Mouse (Mus musculus) embryonic facial prominence, embryonic 14.5 days (tissue): Measurements from ENCODE around the gene Ap1g1. TPM values are rescaled to one million over a fixed set of nuclear protein-coding genes. Genes with fewer than 3 reads are reported as not detected.

Experiments used
- ATAC-seq: fragments of 200-750 bp; cut with Nextera tagmentation; 2 replicates; pipeline ENCODE4 v1.8.0; 2017; ENCODE audit warnings: low read depth, moderate number of reproducible peaks, moderate TSS enrichment
- DNase-seq: peaks from one replicate; pipeline ENCODE4 v3.0.0-alpha.2; 2015; ENCODE audit warnings: low spot score
- H3K27ac ChIP-seq: fragments of 300-500 bp; sonication (generic); replicated peaks from 2 replicates; pipeline ENCODE4 v1.5.1; 2014; ENCODE audit warnings: low read depth, mild to moderate bottlenecking, low read length, moderate library complexity
- H3K27me3 ChIP-seq: fragments of 300-500 bp; sonication (generic); replicated peaks from 2 replicates; pipeline ENCODE4 v1.6.1; 2014; ENCODE audit warnings: low read length; ENCODE audit not compliant: control insufficient read depth, insufficient read depth
- H3K36me3 ChIP-seq: fragments of 300-500 bp; sonication (generic); 2 replicates; pipeline ENCODE4 v1.6.1; 2014; ENCODE audit warnings: low read length, mixed read lengths; ENCODE audit not compliant: control insufficient read depth, insufficient read depth
- H3K4me1 ChIP-seq: fragments of 300-500 bp; sonication (generic); 2 replicates; pipeline ENCODE4 v1.6.1; 2014; ENCODE audit warnings: antibody characterized with exemption, low read length; ENCODE audit not compliant: control insufficient read depth, insufficient read depth
- H3K4me2 ChIP-seq: fragments of 300-500 bp; sonication (generic); 2 replicates; pipeline ENCODE4 v1.6.1; 2014; ENCODE audit warnings: low read depth, mild to moderate bottlenecking, low read length, moderate library complexity, mixed read lengths
- H3K4me3 ChIP-seq: fragments of 300-500 bp; sonication (generic); 2 replicates; pipeline ENCODE4 v1.5.1; 2014; ENCODE audit warnings: low read depth, mild to moderate bottlenecking, low read length
- H3K9ac ChIP-seq: fragments of 300-500 bp; sonication (generic); 2 replicates; pipeline ENCODE4 v1.6.1; 2014; ENCODE audit warnings: low read depth, mild to moderate bottlenecking, low read length, moderate library complexity, mixed read lengths
- H3K9me3 ChIP-seq: fragments of 300-500 bp; sonication (generic); 2 replicates; pipeline ENCODE4 v1.6.1; 2016; ENCODE audit warnings: low read length; ENCODE audit not compliant: control insufficient read depth
- WGBS: fragments of 180-500 bp; shearing (Covaris S2); extraction: QIAGEN DNeasy Blood & Tissue Kit; methylation state at CpG from one replicate; pipeline ENCODE4 v1.1.7; 2014; 5-methylcytosine and 5-hydroxymethylcytosine counted together
- polyA plus RNA-seq: library from polyadenylated mRNA; unstranded; fragments of >200 nt; fragmentation: Nextera tagmentation; extraction: Ambion mirVana; gene quantifications from 2 replicates; pipeline ENCODE4 v1.2.1, GENCODE M21; 2014

The Ap1g1 gene
- polyA plus RNA-seq, 1 experiment from 2014 or later, result 38.4 TPM

- Histone ChIP-seq H3K4me2 (no peak overlapping the region), H3K4me3 (no peak overlapping the region), H3K27me3 (no peaks in the 10 kb centered on the region), H3K9me3 (no peaks in the 10 kb centered on the region), H3K36me3 (0 out of 2 replicates have a peak, but pooled peaks cover 9% of the 10 kb centered on the region), H3K27ac (no peak overlapping the region), H3K9ac (no peak overlapping the region), H3K4me1 (peaks cover 8% of the 10 kb centered on the region; the same call in 1 of the 2 replicates)
- DNase-seq (no peak), ATAC-seq (no peak)
- WGBS, result 17% methylated on average over 1 of the region's 1 CpGs
These were observed 39.6 kb downstream of the Ap1g1 start for GRCm38 (mm10) chr8:109817933-109818332.

GRCm38 (mm10) chr8:109823561-109823960, 45.2 kb downstream of the Ap1g1 start:
- ATAC-seq (no peak), DNase-seq (no peak)
- H3K27ac ChIP-seq, result no peak overlapping the region; the same call in 1 of the 2 replicates
- peaks cover 16% of the 10 kb centered on the region; the same call in 1 of the 2 replicates for H3K36me3 ChIP-seq
- H3K4me1 ChIP-seq, result no peaks in the 10 kb centered on the region
- H3K9me3 ChIP-seq, result no peaks in the 10 kb centered on the region
- no peak overlapping the region for H3K4me3 ChIP-seq
- WGBS, result 94% methylated on average over 2 of the region's 2 CpGs
- no peaks in the 10 kb centered on the region for H3K27me3 ChIP-seq
- no peak overlapping the region for H3K4me2 ChIP-seq
- no peak overlapping the region for H3K9ac ChIP-seq

GRCm38 (mm10) chr8:109839822-109840221, 61.5 kb downstream of the Ap1g1 start:
- Histone ChIP-seq H3K9ac (no peak overlapping the region), H3K27ac (no peak overlapping the region), H3K4me2 (no peak overlapping the region), H3K9me3 (no peaks in the 10 kb centered on the region), H3K4me1 (no peaks in the 10 kb centered on the region), H3K27me3 (no peaks in the 10 kb centered on the region), H3K36me3 (peaks cover 42% of the 10 kb centered on the region), H3K4me3 (no peak overlapping the region)
- DNase-seq, result no peak
- 97% methylated on average over 2 of the region's 2 CpGs for WGBS
- ATAC-seq, result no peak

- Histone ChIP-seq H3K4me3 (no peak overlapping the region), H3K27me3 (no peaks in the 10 kb centered on the region), H3K9ac (no peak overlapping the region), H3K9me3 (no peaks in the 10 kb centered on the region), H3K4me2 (no peak overlapping the region), H3K27ac (no peak overlapping the region), H3K4me1 (no peaks in the 10 kb centered on the region), H3K36me3 (peaks cover 54% of the 10 kb centered on the region)
- ATAC-seq, result no peak
- WGBS, result 92% methylated on average over 1 of the region's 1 CpGs
- DNase-seq, result no peak
These were observed 64.1 kb downstream of the Ap1g1 start for GRCm38 (mm10) chr8:109842468-109842867.

GRCm38 (mm10) chr8:109847866-109848265, 69.5 kb downstream of the Ap1g1 start:
- DNase-seq (no peak), ATAC-seq (no peak)
- peaks cover 75% of the 10 kb centered on the region for H3K36me3 ChIP-seq
- H3K4me2 ChIP-seq, result no peak overlapping the region
- H3K4me3 ChIP-seq, result no peak overlapping the region
- 73% methylated on average over 2 of the region's 2 CpGs for WGBS
- no peaks in the 10 kb centered on the region for H3K9me3 ChIP-seq
- H3K27me3 ChIP-seq, result no peaks in the 10 kb centered on the region
- no peaks in the 10 kb centered on the region for H3K4me1 ChIP-seq
- no peak overlapping the region for H3K27ac ChIP-seq
- no peak overlapping the region for H3K9ac ChIP-seq

GRCm38 (mm10) chr8:109848981-109849380, 70.6 kb downstream of the Ap1g1 start:
- H3K9me3 ChIP-seq, result no peaks in the 10 kb centered on the region
- no peaks in the 10 kb centered on the region for H3K4me1 ChIP-seq
- DNase-seq (no peak), ATAC-seq (no peak)
- peaks cover 71% of the 10 kb centered on the region for H3K36me3 ChIP-seq
- no peak overlapping the region for H3K27ac ChIP-seq
- 74% methylated on average over 3 of the region's 3 CpGs for WGBS
- no peak overlapping the region for H3K9ac ChIP-seq
- no peak overlapping the region for H3K4me2 ChIP-seq
- no peak overlapping the region for H3K4me3 ChIP-seq
- no peaks in the 10 kb centered on the region for H3K27me3 ChIP-seq

GRCm38 (mm10) chr8:109853423-109853822, 75.1 kb downstream of the Ap1g1 start:
- Histone ChIP-seq H3K4me2 (no peak overlapping the region), H3K27ac (no peak overlapping the region), H3K27me3 (no peaks in the 10 kb centered on the region), H3K9ac (no peak overlapping the region), H3K4me1 (no peaks in the 10 kb centered on the region), H3K4me3 (no peak overlapping the region), H3K36me3 (peaks cover 77% of the 10 kb centered on the region), H3K9me3 (no peaks in the 10 kb centered on the region)
- peak; percentile 79 for DNase-seq
- WGBS, result 54% methylated on average over 6 of the region's 6 CpGs
- ATAC-seq, result no peak

GRCm38 (mm10) chr8:109854522-109854921, 76.2 kb downstream of the Ap1g1 start:
- DNase-seq, result no peak
- H3K27me3 ChIP-seq, result no peaks in the 10 kb centered on the region
- no peak overlapping the region for H3K4me2 ChIP-seq
- ATAC-seq, result no peak
- H3K36me3 ChIP-seq, result peaks cover 77% of the 10 kb centered on the region
- no peaks in the 10 kb centered on the region for H3K4me1 ChIP-seq
- no peaks in the 10 kb centered on the region for H3K9me3 ChIP-seq
- no peak overlapping the region for H3K4me3 ChIP-seq
- H3K9ac ChIP-seq, result no peak overlapping the region
- 93% methylated on average over 4 of the region's 4 CpGs for WGBS
- H3K27ac ChIP-seq, result no peak overlapping the region

GRCm38 (mm10) chr8:109855451-109855850, 77.1 kb downstream of the Ap1g1 start:
- no peak overlapping the region for H3K4me3 ChIP-seq
- H3K36me3 ChIP-seq, result peaks cover 77% of the 10 kb centered on the region
- ATAC-seq, result no peak
- no peak overlapping the region for H3K27ac ChIP-seq
- no peak for DNase-seq
- 98% methylated on average over 6 of the region's 6 CpGs for WGBS
- no peaks in the 10 kb centered on the region for H3K9me3 ChIP-seq
- H3K4me1 ChIP-seq, result no peaks in the 10 kb centered on the region
- no peak overlapping the region for H3K4me2 ChIP-seq
- no peak overlapping the region for H3K9ac ChIP-seq
- H3K27me3 ChIP-seq, result no peaks in the 10 kb centered on the region
